Mouse (Mus musculus) lung, postnatal 0 days (tissue): Measurements from ENCODE around the gene Gm45837. TPM values are rescaled to one million over a fixed set of nuclear protein-coding genes. Genes with fewer than 3 reads are reported as not detected.
A peak's percentile ranks its signal among the peaks of the same experiment; 100 is the strongest.

Experiments
- ATAC-seq: fragments of 200-750 bp; cut with Nextera tagmentation; 2 replicates; pipeline ENCODE4 v1.8.0; 2017; ENCODE audit warnings: moderate library complexity
- DNase-seq: peaks from one replicate; pipeline ENCODE4 v3.0.0-alpha.2; 2016; ENCODE audit warnings: low spot score
- H3K27ac ChIP-seq: fragments of 300-500 bp; sonication (generic); 2 replicates; pipeline ENCODE4 v1.5.1; 2014; ENCODE audit warnings: antibody characterized with exemption, mild to moderate bottlenecking, low read length, mixed read lengths
- H3K27me3 ChIP-seq: fragments of 300-500 bp; sonication (generic); replicated peaks from 2 replicates; pipeline ENCODE4 v1.6.1; 2014; ENCODE audit warnings: low read length, mixed read lengths; ENCODE audit not compliant: insufficient read depth
- H3K36me3 ChIP-seq: fragments of 300-500 bp; sonication (generic); 2 replicates; pipeline ENCODE4 v1.6.1; 2014; ENCODE audit warnings: low read length, mixed read lengths; ENCODE audit not compliant: insufficient read depth
- H3K4me1 ChIP-seq: fragments of 300-500 bp; sonication (generic); 2 replicates; pipeline ENCODE4 v1.6.1; 2014; ENCODE audit warnings: antibody characterized with exemption, low read depth, low read length, mixed read lengths; ENCODE audit not compliant: insufficient read depth
- H3K4me2 ChIP-seq: fragments of 300-500 bp; sonication (generic); replicated peaks from 2 replicates; pipeline ENCODE4 v1.6.1; 2014; ENCODE audit warnings: low read depth, mild to moderate bottlenecking, low read length, moderate library complexity, mixed read lengths
- H3K4me3 ChIP-seq: fragments of 300-500 bp; sonication (generic); 2 replicates; pipeline ENCODE4 v1.5.1; 2014; ENCODE audit warnings: low read depth, low read length
- H3K9ac ChIP-seq: fragments of 300-500 bp; sonication (generic); replicated peaks from 2 replicates; pipeline ENCODE4 v1.6.1; 2014; ENCODE audit warnings: low read depth, mild to moderate bottlenecking
- H3K9me3 ChIP-seq: fragments of 300-500 bp; sonication (generic); 2 replicates; pipeline ENCODE4 v1.6.1; 2016; ENCODE audit warnings: low read length, mixed read lengths
- CTCF ChIP-seq: IDR thresholded peaks from 2 replicates; pipeline ENCODE4 v1.5.1; 2016; ENCODE audit warnings: antibody characterized with exemption, mild to moderate bottlenecking
- EP300 ChIP-seq: IDR thresholded peaks from 2 replicates; pipeline ENCODE4 v1.6.1; 2016; ENCODE audit warnings: antibody characterized with exemption, mild to moderate bottlenecking, control low read depth
- WGBS: fragments of 180-500 bp; shearing (Covaris S2); extraction: QIAGEN DNeasy Blood & Tissue Kit; methylation state at CpG from one replicate; pipeline ENCODE4 v1.1.7; 2014; 5-methylcytosine and 5-hydroxymethylcytosine counted together
- polyA plus RNA-seq: library from polyadenylated mRNA; unstranded; fragments of >200 nt; fragmentation: Nextera tagmentation; extraction: Ambion mirVana; gene quantifications from 2 replicates; pipeline ENCODE4 v1.2.1, GENCODE M21; 2015

Gene Gm45837
- polyA plus RNA-seq, 1 experiment from 2014 or later: 4.2 TPM

DNA sequence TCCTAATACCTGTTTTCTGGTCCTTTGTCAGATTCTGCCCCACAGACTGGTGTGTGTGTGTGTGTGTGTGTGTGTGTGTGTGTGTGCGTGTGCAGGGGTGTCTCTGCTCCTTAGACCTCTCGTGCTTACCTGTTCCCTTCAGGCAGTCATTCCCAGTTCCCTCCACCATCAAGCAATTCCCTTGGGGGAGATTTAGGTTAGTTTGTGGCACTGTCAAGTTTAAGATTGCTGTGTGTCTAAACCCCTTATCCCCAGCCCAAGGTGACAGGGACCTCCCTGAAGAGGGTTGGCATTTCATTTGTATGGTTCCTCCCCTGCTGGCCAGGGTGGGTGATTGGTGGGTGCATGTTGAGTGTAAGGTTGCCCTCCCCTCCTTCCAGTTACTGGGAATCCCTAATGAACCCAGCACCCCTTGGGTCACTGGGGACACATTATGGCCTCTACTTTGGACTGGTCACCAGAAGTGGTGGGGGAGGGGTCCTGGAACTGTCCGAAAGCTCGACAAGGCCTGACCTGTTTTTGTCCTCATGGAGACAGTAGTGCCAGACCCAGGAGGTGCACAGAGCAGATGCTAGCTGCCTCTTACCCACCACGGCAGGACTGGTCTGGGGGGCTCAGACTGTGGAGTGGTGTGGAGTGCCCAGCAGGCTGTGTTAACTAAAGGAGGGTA, 31.8 kb upstream of the Gm45837 start:
- TF ChIP-seq CTCF: peak; percentile 17; the same call in 1 of the 2 replicates
- TF ChIP-seq EP300: no peak
- Histone ChIP-seq H3K4me2 (peak overlapping the region; percentile 71), H3K4me1 (peaks cover 22% of the 10 kb centered on the region; the same call in 1 of the 2 replicates), H3K27ac (peak overlapping the region; percentile 85), H3K9me3 (no peaks in the 10 kb centered on the region), H3K27me3 (no peaks in the 10 kb centered on the region), H3K36me3 (no peaks in the 10 kb centered on the region; the same call in 1 of the 2 replicates), H3K4me3 (peak overlapping the region; percentile 30), H3K9ac (peak overlapping the region; percentile 37)
- DNase-seq: peak; percentile 43
- 35% methylated on average over 5 of the region's 5 CpGs for WGBS
- no peak for ATAC-seq

DNA sequence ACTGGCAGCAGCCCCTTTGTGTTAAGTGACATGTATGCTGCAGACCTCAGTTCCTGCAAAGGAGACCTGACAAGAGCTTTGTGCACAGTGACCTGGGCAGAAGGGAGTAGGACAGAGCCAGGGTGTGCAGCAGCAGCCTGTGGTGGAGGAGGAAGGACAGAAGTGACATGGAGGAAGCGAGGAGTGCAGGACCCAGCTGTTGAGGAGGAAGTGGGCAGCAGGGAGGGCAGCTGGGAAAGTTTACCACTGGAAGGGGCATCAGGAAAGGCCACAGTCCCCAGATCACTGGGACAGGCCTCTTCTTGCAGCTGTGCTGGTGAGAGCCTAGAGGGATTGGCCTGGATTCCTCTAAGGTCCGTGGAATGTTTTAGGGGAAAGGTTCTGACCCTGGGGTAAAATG, 31.0 kb upstream of the Gm45837 start:
- peak; percentile 36 for DNase-seq

DNA sequence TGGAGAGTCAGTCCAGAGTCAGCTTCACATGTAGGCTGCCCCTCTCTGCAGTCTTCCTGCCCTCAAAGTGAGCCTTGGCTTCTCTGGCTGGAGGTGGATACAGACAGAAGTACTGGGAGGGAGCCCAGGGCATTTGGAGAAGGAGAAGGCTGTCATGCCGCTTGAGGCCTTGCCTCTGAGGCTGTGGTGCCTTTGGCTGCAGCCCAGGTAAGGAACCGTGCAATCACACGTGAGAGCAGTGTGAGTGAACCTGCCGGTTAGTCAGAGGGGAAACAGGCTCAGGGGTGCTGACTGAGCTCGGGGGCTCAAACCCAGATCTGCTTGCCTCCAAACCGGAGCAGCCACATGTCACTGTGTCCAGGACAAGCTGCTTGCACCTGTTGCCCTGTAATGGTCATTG, 29.2 kb upstream of the Gm45837 start:
- WGBS: 66% methylated on average over 6 of the region's 6 CpGs

More for the DNA sequence above, 31.0 kb upstream of the Gm45837 start:
- 26% methylated on average over 2 of the region's 2 CpGs for WGBS
- Histone ChIP-seq H3K9me3 (no peaks in the 10 kb centered on the region), H3K27ac (peak overlapping the region; percentile 85), H3K4me2 (peak overlapping the region; percentile 71), H3K36me3 (no peaks in the 10 kb centered on the region; the same call in 1 of the 2 replicates), H3K4me3 (peak overlapping the region; percentile 30; the same call in 1 of the 2 replicates), H3K4me1 (peaks cover 26% of the 10 kb centered on the region), H3K27me3 (no peaks in the 10 kb centered on the region), H3K9ac (peak overlapping the region; percentile 32)
- no peak for ATAC-seq
- TF ChIP-seq CTCF: no peak
- TF ChIP-seq EP300: no peak

DNA sequence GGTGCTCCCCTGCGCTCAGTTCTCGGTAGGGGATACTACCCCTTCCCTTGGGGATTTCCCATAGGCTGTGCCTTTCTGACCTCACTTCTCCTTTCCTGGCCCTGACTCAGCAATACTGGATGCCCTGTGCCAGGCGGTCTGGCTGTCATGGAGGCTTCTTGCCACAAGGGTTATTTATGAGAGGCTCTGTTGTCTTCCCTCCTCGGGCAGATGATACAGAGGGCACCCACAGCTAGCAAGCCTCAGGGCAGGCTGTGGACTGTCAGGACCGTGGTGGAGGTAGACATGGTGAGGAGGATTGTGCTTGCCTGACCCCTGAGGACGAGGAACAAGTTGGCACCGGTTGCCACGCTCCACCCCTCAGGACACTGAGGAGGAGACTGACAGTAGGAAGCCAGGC, 28.3 kb upstream of the Gm45837 start:
- 0 out of 2 replicates have a peak overlapping the region, but pooled peaks have one; percentile 27 for H3K27ac ChIP-seq
- H3K9ac ChIP-seq: no peak overlapping the region
- H3K36me3 ChIP-seq: peaks cover 6% of the 10 kb centered on the region; the same call in 1 of the 2 replicates
- DNase-seq (peak; percentile 54), ATAC-seq (no peak)
- peaks cover 35% of the 10 kb centered on the region for H3K4me1 ChIP-seq
- WGBS: 63% methylated on average over 8 of the region's 8 CpGs
- no peaks in the 10 kb centered on the region for H3K27me3 ChIP-seq
- no peak overlapping the region for H3K4me2 ChIP-seq
- peak; percentile 28 for TF ChIP-seq CTCF
- no peak for TF ChIP-seq EP300
- H3K9me3 ChIP-seq: no peaks in the 10 kb centered on the region
- H3K4me3 ChIP-seq: no peak overlapping the region

More for the DNA sequence above, 29.2 kb upstream of the Gm45837 start:
- peaks cover 35% of the 10 kb centered on the region for H3K4me1 ChIP-seq
- ATAC-seq (no peak), DNase-seq (no peak)
- H3K36me3 ChIP-seq: peaks cover 3% of the 10 kb centered on the region; the same call in 1 of the 2 replicates
- TF ChIP-seq CTCF (no peak), EP300 (no peak)
- H3K27ac ChIP-seq: no peak overlapping the region
- no peaks in the 10 kb centered on the region for H3K9me3 ChIP-seq
- no peak overlapping the region for H3K4me2 ChIP-seq
- H3K27me3 ChIP-seq: no peaks in the 10 kb centered on the region
- no peak overlapping the region for H3K9ac ChIP-seq
- H3K4me3 ChIP-seq: no peak overlapping the region

DNA sequence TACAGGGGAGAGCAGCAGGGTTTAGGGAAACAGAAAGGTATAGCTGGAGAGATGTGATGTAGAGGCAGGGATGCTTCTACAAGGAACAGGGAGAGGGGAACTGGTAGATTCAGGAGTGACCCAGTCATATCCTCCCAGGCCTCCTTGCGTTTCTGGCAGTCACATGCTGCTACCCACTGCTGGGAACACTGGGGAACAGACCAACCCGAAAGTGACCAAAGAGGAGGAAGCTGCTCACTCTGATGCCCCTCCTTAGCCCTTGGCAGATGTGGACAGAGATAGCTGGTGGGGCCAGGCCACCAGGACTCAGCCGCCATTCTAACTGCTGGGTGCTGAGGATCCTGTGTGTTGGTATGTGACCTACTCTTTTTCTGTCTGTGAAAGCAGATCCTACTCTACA, 26.9 kb upstream of the Gm45837 start:
- TF ChIP-seq CTCF (no peak), EP300 (no peak)
- ATAC-seq (no peak), DNase-seq (no peak)
- Histone ChIP-seq H3K4me1 (peaks cover 34% of the 10 kb centered on the region), H3K9me3 (no peaks in the 10 kb centered on the region), H3K4me2 (no peak overlapping the region), H3K9ac (no peak overlapping the region), H3K27me3 (no peaks in the 10 kb centered on the region), H3K27ac (no peak overlapping the region), H3K36me3 (peaks cover 13% of the 10 kb centered on the region), H3K4me3 (no peak overlapping the region)
- WGBS: 70% methylated on average over 3 of the region's 3 CpGs

DNA sequence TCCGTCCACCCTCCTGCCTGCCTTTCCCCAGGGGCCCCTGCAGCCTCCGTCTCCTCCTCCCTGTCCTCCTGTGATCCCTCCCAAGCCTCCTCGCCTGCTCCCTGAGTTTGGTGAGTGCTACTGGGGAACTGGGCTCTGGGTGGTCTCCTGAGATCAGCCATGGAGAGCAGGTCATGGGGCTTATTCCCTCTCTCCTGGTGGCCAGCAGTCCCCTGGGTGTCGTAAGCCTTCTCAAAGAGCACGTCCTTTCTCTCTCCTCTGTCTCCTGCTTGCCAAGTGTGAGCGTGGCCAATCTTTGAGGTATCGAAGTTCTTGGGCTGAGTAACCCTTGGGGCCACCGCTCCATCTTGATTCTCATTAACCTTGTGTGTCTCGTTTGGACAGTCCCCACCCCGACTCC, 25.8 kb upstream of the Gm45837 start:
- Histone ChIP-seq H3K4me3 (no peak overlapping the region), H3K27ac (peak overlapping the region; percentile 86), H3K4me1 (peaks cover 23% of the 10 kb centered on the region), H3K4me2 (peak overlapping the region; percentile 36; the same call in 1 of the 2 replicates), H3K27me3 (no peaks in the 10 kb centered on the region), H3K9me3 (no peaks in the 10 kb centered on the region), H3K36me3 (peaks cover 17% of the 10 kb centered on the region; the same call in 1 of the 2 replicates), H3K9ac (no peak overlapping the region)
- DNase-seq (no peak), ATAC-seq (peak; percentile 0; the same call in 1 of the 2 replicates)
- 25% methylated on average over 10 of the region's 10 CpGs for WGBS
- TF ChIP-seq CTCF: no peak
- no peak for TF ChIP-seq EP300
